Mouse (Mus musculus) intestine, postnatal 0 days (tissue): ENCODE data around the gene Plcl1. TPM values are rescaled to one million over a fixed set of nuclear protein-coding genes. Genes with fewer than 3 reads are reported as not detected.

Experiments
- ATAC-seq: fragments of 200-750 bp; cut with Nextera tagmentation; 2 replicates; pipeline ENCODE4 v1.8.0; 2017; ENCODE audit warnings: mild to moderate bottlenecking, moderate TSS enrichment, moderate library complexity
- H3K27ac ChIP-seq: fragments of 300-500 bp; sonication (generic); 2 replicates; pipeline ENCODE4 v1.5.1; 2014; ENCODE audit warnings: mild to moderate bottlenecking, low read depth, low read length, moderate library complexity
- H3K27me3 ChIP-seq: fragments of 300-500 bp; sonication (generic); replicated peaks from 2 replicates; pipeline ENCODE4 v1.6.1; 2014; ENCODE audit warnings: low read length, mixed read lengths; ENCODE audit not compliant: control insufficient read depth, insufficient read depth
- H3K36me3 ChIP-seq: fragments of 300-500 bp; sonication (generic); 2 replicates; pipeline ENCODE4 v1.6.1; 2014; ENCODE audit warnings: mild to moderate bottlenecking, moderate library complexity; ENCODE audit not compliant: control insufficient read depth, insufficient read depth
- H3K4me1 ChIP-seq: fragments of 300-500 bp; sonication (generic); replicated peaks from 2 replicates; pipeline ENCODE4 v1.6.1; 2014; ENCODE audit warnings: antibody characterized with exemption, low read length, mixed read lengths; ENCODE audit not compliant: control insufficient read depth, insufficient read depth
- H3K4me2 ChIP-seq: fragments of 300-500 bp; sonication (generic); replicated peaks from 2 replicates; pipeline ENCODE4 v1.6.1; 2014; ENCODE audit warnings: low read depth, mild to moderate bottlenecking, moderate library complexity
- H3K4me3 ChIP-seq: fragments of 300-500 bp; sonication (generic); 2 replicates; pipeline ENCODE4 v1.5.1; 2014; ENCODE audit warnings: low read depth, low read length
- H3K9ac ChIP-seq: fragments of 300-500 bp; sonication (generic); 2 replicates; pipeline ENCODE4 v1.6.1; 2014; ENCODE audit warnings: mild to moderate bottlenecking, low read depth, low read length
- H3K9me3 ChIP-seq: fragments of 300-500 bp; sonication (generic); 2 replicates; pipeline ENCODE4 v1.6.1; 2016; ENCODE audit warnings: mixed run types; ENCODE audit not compliant: control insufficient read depth
- CTCF ChIP-seq: sonication (generic); IDR thresholded peaks from 2 replicates; pipeline ENCODE4 v1.5.1; 2016; ENCODE audit warnings: low read depth, mild to moderate bottlenecking, control low read depth, antibody characterized with exemption, moderate library complexity
- WGBS: fragments of 180-500 bp; shearing (Covaris S2); extraction: QIAGEN DNeasy Blood & Tissue Kit; methylation state at CpG from one replicate; pipeline ENCODE4 v1.1.7; 2014; 5-methylcytosine and 5-hydroxymethylcytosine counted together
- polyA plus RNA-seq: library from polyadenylated mRNA; unstranded; fragments of >200 nt; fragmentation: Nextera tagmentation; extraction: Ambion mirVana; gene quantifications from 2 replicates; pipeline ENCODE4 v1.2.1, GENCODE M21; 2015

The Plcl1 gene
- polyA plus RNA-seq, 1 experiment from 2014 or later = 1.1 TPM

GRCm38 (mm10) chr1:55575916-55576315, 170.2 kb downstream of the Plcl1 start:
- H3K9ac ChIP-seq = no peak overlapping the region
- no peak for ATAC-seq
- no peak overlapping the region for H3K27ac ChIP-seq
- no peak overlapping the region for H3K4me3 ChIP-seq
- H3K4me2 ChIP-seq = no peak overlapping the region
- H3K9me3 ChIP-seq = no peaks in the 10 kb centered on the region
- no peaks in the 10 kb centered on the region for H3K27me3 ChIP-seq
- WGBS = 40% methylated on average over 2 of the region's 2 CpGs
- no peaks in the 10 kb centered on the region for H3K36me3 ChIP-seq
- TF ChIP-seq CTCF = no peak
- H3K4me1 ChIP-seq = no peaks in the 10 kb centered on the region

DNA sequence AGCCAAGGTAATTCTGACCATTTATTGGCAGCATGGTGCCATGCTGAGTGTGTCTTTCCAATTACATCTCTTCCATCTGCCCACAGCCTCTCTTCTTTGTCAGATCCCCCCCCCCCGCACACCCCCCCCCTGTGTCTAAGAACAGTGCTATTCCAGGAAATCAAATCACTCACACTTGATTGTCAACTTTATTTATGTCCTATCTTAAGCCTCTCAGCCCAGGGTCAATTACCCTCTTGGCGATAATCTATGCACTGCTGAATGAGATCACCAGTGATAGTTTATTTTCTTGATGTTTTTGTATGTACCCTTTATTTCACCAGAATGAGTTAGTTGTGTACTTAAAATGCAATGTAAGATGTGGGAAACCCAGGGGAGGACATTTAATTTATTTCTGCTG, 176.0 kb downstream of the Plcl1 start:
- no peak for TF ChIP-seq CTCF
- Histone ChIP-seq H3K4me3 (no peak overlapping the region), H3K9me3 (no peaks in the 10 kb centered on the region), H3K4me1 (no peaks in the 10 kb centered on the region), H3K36me3 (no peaks in the 10 kb centered on the region), H3K4me2 (no peak overlapping the region), H3K27ac (no peak overlapping the region), H3K27me3 (no peaks in the 10 kb centered on the region), H3K9ac (no peak overlapping the region)
- no peak for ATAC-seq
- WGBS = 59% methylated on average over 2 of the region's 2 CpGs

DNA sequence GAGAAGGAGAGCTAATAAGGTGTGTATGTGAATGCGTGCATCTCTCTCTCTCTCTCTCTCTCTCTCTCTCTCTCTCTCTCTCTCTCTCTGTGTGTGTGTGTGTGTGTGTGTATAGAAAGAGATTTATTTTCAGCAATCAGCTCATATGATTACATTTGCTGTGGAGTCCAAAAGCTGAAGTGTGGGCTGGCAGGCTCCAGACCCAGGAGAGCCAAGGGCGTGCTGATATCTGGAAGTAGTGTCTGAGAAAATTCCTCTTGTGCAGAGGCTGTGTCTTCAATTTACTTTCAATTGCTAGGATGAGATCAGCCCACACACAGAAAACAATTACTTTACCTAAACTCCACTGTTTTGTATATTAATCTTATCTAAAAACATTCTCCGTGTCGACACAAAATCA, 179.7 kb downstream of the Plcl1 start:
- 81% methylated on average over 4 of the region's 4 CpGs for WGBS
- no peaks in the 10 kb centered on the region for H3K27me3 ChIP-seq
- no peaks in the 10 kb centered on the region for H3K36me3 ChIP-seq
- no peak overlapping the region for H3K9ac ChIP-seq
- H3K4me1 ChIP-seq = no peaks in the 10 kb centered on the region
- no peak overlapping the region for H3K27ac ChIP-seq
- no peak for ATAC-seq
- H3K4me3 ChIP-seq = no peak overlapping the region
- no peak for TF ChIP-seq CTCF
- no peaks in the 10 kb centered on the region for H3K9me3 ChIP-seq
- H3K4me2 ChIP-seq = no peak overlapping the region

DNA sequence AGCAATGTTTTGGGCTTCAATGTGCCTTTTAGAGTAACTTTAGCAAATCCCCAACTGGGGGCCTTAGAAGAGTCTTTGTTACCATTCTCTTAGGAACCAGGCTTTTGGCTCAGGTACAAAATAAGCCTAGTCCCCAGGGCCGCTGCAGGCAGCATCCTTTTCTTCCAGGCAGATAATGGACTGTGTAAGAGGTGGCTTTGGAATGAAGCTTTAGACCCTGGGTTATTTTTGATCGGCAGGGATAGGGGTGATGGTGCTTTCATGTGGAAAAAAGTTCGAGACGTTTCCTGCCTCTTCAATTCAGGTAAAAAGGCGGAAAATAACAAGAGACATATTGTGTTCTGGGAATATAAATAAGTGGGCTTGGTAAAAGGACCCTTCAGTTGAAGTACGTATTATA, 182.4 kb downstream of the Plcl1 start:
- ATAC-seq = no peak
- WGBS = 81% methylated on average over 6 of the region's 6 CpGs
- Histone ChIP-seq H3K4me3 (no peak overlapping the region), H3K9ac (no peak overlapping the region), H3K27ac (no peak overlapping the region), H3K9me3 (no peaks in the 10 kb centered on the region), H3K4me1 (no peaks in the 10 kb centered on the region), H3K27me3 (no peaks in the 10 kb centered on the region), H3K4me2 (no peak overlapping the region), H3K36me3 (no peaks in the 10 kb centered on the region)
- no peak for TF ChIP-seq CTCF

DNA sequence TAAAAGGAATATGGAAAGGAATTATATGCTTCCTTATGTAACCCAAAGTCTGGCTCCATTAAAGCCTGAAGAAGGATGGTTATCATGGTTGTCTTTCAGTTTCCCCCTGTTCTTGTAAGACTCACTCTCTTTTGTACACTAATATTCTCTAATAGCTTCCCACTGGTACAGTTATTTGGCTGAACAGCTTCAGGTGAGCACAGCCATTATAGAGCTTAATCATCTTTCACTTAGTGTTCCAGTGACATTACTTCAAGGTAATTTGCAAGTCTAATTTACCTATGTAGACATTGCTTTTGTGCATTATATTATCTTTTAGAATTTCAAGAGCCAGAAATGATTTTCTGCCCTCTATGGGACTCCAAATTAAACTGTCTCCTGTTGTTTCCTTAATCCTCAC, 184.3 kb downstream of the Plcl1 start:
- TF ChIP-seq CTCF = no peak
- Histone ChIP-seq H3K4me2 (no peak overlapping the region), H3K27me3 (no peaks in the 10 kb centered on the region), H3K36me3 (no peaks in the 10 kb centered on the region), H3K4me3 (no peak overlapping the region), H3K27ac (no peak overlapping the region), H3K9me3 (no peaks in the 10 kb centered on the region), H3K9ac (no peak overlapping the region), H3K4me1 (no peaks in the 10 kb centered on the region)
- no peak for ATAC-seq

DNA sequence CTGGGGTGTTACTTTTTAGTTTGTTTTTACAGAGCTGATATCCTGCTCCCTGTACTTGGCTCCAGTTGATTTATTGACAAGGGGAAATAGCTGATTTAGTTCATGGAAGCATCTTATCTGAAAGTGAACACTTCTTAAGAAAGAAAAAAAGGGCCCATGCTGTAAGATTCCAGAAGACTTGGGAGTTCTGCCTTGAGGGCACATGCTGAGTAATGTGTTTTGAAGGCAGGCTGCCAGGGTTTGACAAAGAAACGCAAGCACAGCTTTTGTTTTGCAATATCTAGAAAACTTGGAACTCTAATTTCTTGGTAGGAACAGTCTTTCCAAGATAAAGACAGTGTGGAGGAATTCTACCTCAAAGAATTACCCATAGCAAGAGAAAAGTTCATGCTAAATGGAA, 194.8 kb downstream of the Plcl1 start:
- no peak overlapping the region for H3K4me2 ChIP-seq
- no peaks in the 10 kb centered on the region for H3K27me3 ChIP-seq
- no peaks in the 10 kb centered on the region for H3K9me3 ChIP-seq
- TF ChIP-seq CTCF = no peak
- no peak overlapping the region for H3K4me3 ChIP-seq
- H3K4me1 ChIP-seq = no peaks in the 10 kb centered on the region
- H3K9ac ChIP-seq = no peak overlapping the region
- no peak for ATAC-seq
- no peaks in the 10 kb centered on the region for H3K36me3 ChIP-seq
- WGBS = 79% methylated on average over 1 of the region's 1 CpGs
- H3K27ac ChIP-seq = no peak overlapping the region

DNA sequence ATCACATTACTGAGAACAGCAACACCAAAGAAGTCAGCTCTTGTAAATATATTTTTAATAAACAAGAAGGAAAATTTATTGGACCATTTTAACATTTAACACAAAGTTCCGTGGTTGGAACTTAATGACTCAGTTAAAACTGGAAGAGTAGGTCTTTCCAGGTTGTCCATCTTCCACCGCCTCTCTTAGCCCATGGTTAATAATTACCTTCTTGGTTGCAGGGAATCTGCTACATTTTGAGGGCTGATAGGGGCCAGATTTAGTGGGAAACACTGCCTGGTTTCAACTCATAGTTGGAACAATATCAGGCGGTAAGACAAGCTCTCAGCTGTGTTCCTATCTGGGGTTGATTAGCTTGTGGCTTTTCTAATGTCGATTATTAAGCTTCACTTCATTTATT, 198.9 kb downstream of the Plcl1 start:
- no peak for TF ChIP-seq CTCF
- Histone ChIP-seq H3K36me3 (no peaks in the 10 kb centered on the region), H3K27ac (no peak overlapping the region), H3K9me3 (no peaks in the 10 kb centered on the region), H3K4me2 (no peak overlapping the region), H3K4me1 (no peaks in the 10 kb centered on the region), H3K27me3 (no peaks in the 10 kb centered on the region), H3K4me3 (no peak overlapping the region), H3K9ac (no peak overlapping the region)
- ATAC-seq = no peak
- 41% methylated on average over 4 of the region's 4 CpGs for WGBS
